Mouse (Mus musculus): ENCODE data around the gene Rars.
A peak's percentile ranks its signal among the peaks of the same experiment; 100 is the strongest.
"Not testable (repeated sequence)": the region's sequence is repeated elsewhere in the genome, so short reads cannot be mapped to it uniquely, and the experiment has no call there.

The Rars gene

DNA sequence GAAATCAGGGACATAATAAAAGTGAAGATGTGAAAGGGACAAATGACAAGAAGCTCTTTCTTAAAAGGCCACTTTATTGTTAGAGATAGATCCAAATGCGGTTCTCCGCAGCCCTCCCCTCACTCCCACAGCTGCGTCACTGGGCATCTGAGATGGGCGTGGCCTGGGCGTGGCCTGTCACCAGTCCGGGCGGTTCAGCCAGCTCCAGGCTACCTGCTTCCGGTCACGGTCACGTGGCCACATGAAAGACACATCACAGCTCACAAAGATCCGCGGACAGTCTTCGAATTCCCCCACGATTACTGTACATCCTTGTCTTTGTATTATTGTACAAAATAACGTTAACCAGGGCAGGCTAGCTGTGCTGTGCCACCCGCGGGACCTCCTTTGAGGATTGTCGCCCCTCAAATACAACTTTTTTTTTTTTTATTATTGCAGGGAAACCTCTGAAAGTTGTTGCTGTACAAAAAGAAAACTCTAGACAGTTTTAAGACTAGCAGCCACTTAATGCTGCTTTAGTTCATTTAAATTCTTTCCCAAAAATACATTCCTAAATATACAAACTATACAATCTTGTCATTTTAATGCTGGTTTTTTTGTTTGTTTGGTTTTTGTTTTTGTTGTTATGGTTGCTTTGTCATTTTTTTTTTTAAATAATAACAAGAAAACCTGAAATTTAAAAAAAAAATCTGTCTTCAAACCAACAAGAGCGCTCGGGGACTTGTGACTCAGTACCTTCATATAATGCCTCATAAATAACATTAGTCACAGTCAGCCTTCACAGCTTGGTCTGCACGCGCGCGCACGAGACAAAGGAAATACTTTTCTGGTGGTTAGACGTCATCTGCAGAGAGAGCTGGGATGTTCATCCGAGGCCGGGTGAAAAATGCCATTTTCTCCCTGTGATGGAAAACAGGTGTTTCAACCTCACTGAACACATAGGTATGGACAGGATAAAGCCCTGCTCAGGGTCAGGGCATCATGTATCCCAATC lies 4.3 kb upstream of the Rars start:
- peak; percentile 91 for DNase-seq (ENCODE audit: extremely low spot score)

- DNase-seq (ENCODE audit: extremely low spot score), result no peak
These were observed 3.1 kb upstream of the Rars start for GRCm38 (mm10) chr11:35837156-35838126.

DNA sequence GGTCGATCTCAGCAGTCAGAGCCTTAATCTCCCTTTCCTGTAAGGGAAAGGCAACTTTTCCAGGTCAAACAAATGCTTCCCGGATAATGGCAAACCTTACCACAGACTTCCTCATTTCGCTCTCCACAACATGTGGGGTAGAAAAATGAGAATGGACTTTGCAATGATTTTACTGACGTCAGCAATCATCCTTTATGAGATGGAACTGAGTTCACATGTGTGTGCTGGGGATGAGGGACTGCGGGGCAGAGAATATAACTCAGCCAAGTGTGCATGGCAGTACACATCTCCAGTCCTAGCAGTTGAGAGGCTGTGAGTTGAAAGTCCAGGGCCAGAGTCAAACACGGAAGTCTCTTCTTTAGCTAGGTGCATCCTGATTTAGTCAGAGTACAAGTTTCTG lies 1.0 kb downstream of the Rars start:
- no peak for DNase-seq (ENCODE audit: extremely low spot score)

GRCm38 (mm10) chr11:35832139-35832538 lies 2.2 kb downstream of the Rars start:
- no peak for DNase-seq (ENCODE audit: extremely low spot score)

DNA sequence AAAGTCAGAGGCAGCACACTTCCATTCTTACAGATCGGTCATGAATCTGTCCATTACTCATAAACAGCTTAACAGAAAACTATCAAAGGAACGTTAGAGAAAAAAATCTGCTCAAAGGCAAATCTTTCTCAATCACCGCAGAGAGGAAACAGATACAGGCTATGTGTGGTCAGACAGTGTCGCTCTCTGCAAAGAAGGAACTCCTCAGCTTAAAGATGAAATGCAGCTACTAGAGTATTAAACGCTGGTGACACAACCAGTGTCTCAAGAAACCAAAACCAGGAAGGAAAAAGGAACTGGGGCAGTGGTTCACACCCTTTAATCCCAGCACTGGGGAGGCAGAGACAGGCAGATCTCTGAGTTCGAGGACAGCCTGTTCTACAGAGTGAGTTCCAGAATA lies 6.6 kb downstream of the Rars start:
- no peak for DNase-seq (ENCODE audit: extremely low spot score)

GRCm38 (mm10) chr11:35816316-35816715 lies 18.0 kb downstream of the Rars start:
- DNase-seq (ENCODE audit: extremely low spot score), result no peak

GRCm38 (mm10) chr11:35811458-35811857 lies 22.8 kb downstream of the Rars start:
- DNase-seq (ENCODE audit: extremely low spot score), result no peak

- no peak for DNase-seq (ENCODE audit: extremely low spot score)
These were observed 33.0 kb downstream of the Rars start for GRCm38 (mm10) chr11:35801332-35801731.

DNA sequence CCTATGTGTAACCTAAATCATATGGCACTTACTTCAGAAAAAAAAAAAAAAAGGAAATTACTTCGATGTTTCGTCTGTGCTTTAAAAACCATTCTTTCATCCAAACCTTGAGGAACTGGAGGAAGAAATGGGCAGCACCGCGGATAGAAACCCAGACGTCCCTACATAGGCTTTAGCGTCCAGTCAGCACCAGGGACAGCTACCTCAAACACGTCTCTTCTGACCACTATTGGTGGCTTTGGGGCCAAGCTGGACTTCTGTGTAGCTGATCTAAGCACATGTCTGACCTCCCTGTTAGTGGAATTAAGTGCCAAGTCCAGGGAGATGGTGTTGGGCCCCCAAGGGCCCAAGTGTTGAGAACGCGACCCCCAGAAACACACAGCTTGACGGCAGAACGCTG lies 35.4 kb downstream of the Rars start, which contains the start of gene Fbll1:
TSS of gene Fbll1 (minus strand) at position 11 of the 400 bp plus-strand sequence.
- DNase-seq (ENCODE audit: extremely low spot score), result peak; percentile 75

DNA sequence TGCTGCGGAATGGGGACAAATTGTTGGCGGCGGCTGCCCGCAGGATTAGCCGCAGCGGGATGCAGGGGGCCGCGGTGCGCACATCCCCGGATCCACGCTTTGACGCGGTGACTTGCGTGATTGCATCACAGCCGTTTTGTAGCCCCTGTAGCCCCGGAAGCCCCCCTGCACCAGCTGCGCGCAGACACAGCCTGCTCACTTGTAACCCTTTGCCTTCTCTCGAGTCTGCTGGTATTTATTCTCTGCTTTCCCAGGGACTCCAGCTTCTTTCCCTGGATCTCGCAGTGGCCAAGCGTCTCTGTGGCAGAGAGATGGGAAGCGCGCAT lies 35.8 kb downstream of the Rars start:
- peak; percentile 17 for DNase-seq (ENCODE audit: extremely low spot score)

- DNase-seq (ENCODE audit: extremely low spot score), result peak; percentile 14
These were observed 36.4 kb downstream of the Rars start for GRCm38 (mm10) chr11:35797751-35798494.

GRCm38 (mm10) chr11:35792800-35793199 lies 41.5 kb downstream of the Rars start:
- not testable (repeated sequence) for DNase-seq (ENCODE audit: extremely low spot score)

- DNase-seq (ENCODE audit: extremely low spot score), result no peak
These were observed 45.9 kb downstream of the Rars start for GRCm38 (mm10) chr11:35788443-35788842.

GRCm38 (mm10) chr11:35784537-35784936 lies 49.8 kb downstream of the Rars start:
- DNase-seq (ENCODE audit: extremely low spot score), result no peak

- DNase-seq (ENCODE audit: extremely low spot score), result no peak
These were observed 50.3 kb downstream of the Rars start for GRCm38 (mm10) chr11:35784002-35784401.

DNA sequence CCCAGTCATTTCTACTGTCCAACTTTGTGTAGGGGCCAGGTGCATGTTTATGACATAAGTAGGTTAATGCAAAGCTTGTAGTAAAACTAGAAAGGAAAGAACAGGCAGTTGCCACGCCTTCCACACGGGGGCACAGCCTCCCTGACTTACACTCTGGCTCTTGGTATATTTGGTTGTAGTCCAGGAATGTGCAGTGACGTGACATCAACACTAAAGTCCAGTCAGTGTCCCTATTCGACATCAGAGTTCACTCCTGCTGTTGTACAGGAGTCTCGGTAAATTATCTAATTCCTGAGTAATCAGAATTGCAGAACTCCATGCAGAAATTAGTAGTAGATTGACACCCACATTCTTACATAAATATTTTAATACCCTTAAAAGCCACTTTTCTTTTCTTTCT lies 51.3 kb downstream of the Rars start:
- DNase-seq (ENCODE audit: extremely low spot score), result no peak

GRCm38 (mm10) chr11:35782444-35782843 lies 51.9 kb downstream of the Rars start:
- no peak for DNase-seq (ENCODE audit: extremely low spot score)

GRCm38 (mm10) chr11:35780336-35780735 lies 54.0 kb downstream of the Rars start:
- no peak for DNase-seq (ENCODE audit: extremely low spot score)

- DNase-seq (ENCODE audit: extremely low spot score), result no peak
These were observed 57.9 kb downstream of the Rars start for GRCm38 (mm10) chr11:35776452-35776851.

- DNase-seq (ENCODE audit: extremely low spot score), result no peak
These were observed 58.7 kb downstream of the Rars start for GRCm38 (mm10) chr11:35775606-35776005.

DNA sequence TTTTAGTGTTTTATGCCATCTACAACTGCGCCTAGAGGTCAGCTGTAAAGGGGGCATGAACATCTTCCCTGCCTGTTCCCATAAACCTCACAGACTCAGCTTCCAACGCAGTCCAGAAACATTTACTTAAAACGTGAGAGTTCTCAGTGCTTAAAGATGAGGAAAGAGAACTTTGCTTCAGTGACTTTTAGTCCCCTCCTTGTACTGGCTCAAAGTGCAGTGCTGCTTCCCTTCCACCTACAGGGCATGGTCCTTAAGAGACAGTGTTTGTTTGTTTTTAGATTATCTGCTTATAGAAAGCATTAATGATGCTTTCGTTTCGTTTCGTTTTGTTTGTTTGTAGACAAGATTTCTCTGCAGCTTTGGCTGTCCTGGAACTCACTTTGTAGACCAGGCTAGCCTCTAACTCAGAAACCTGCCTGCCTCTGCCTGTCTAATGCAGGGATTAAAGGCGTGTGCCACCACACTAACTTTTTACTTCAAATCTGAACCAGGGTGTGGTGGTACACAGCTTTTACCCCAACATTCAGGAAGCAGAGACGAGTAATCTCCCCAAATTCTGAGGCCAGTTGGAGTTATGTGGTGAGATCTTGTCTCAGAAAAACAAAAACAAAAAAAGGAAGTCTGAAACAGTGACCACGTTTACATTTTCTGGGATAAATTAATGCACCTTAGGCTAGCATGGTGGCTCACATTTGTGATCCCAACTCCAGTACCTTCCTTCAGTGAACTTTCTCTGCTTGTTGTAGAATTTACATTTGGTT lies 63.4 kb downstream of the Rars start:
- no peak for DNase-seq (ENCODE audit: extremely low spot score)

All from embryo, embryonic 9.5 days (tissue).